Mouse (Mus musculus) yolk sac, embryonic 10.5 days (tissue): Measurements from ENCODE around the gene Tmprss7.
A peak's percentile ranks its signal among the peaks of the same experiment; 100 is the strongest.

Source experiments
- DNase-seq: peaks from one replicate; pipeline ENCODE4 v3.0.0-alpha.2; 2017; ENCODE audit warnings: low spot score

The Tmprss7 gene

DNA sequence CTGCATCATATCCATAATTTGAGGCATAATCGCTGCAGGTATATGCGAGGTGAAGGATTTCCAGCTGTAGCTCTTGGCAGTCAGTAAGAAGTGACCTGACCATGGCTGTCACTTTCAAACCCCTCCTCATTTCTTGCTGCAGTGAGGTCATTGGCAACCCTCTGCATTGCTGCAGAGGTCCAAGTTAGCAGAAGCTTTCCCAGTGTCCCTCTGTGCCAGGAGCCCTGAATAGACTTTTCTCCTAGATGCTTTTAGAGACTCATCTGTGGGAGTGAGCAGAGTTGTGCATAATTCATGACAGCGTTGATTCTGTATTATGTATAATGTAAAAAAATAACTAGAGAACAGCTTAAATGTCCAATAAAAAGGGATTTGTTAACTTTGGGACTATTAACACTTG lies 8.2 kb downstream of the Tmprss7 start:
- DNase-seq = no peak

DNA sequence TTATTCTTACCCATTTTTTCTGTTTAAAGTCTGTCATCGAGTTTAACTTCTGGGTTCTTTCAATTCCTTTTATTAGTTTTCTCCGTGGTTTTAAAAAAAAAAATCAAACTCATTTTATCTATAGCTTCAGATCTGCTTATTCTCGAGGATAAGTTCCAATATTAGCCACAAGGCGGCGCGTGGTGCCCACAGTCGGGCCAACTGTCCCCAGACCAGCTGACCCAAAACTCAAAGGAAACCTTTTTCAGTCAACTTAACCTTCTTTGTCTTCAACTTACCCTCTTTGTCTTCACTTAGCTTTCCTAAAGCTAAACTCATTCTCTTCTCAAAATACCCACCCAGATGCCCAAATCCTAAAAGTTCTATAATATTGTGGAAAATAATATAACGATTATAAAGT lies 8.6 kb downstream of the Tmprss7 start:
- peak; percentile 24 for DNase-seq

DNA sequence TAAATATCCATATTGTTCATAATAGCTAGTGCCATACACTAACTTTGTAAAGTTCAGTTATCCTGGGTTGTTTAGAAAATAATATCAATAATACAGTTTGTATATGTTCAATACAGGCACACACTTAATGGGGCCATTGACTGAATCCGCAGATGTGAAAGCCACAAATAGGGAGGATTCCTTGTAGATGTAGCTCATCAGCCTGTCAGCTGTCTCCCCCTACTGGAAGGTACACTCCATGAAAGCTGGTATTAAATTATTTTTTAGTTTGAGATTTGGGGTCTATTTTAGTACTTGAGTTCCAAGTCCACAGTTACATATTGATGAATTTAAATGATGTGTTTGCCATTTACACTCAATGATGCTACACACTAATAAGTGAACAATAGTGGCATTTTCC lies 17.0 kb downstream of the Tmprss7 start:
- DNase-seq = no peak

DNA sequence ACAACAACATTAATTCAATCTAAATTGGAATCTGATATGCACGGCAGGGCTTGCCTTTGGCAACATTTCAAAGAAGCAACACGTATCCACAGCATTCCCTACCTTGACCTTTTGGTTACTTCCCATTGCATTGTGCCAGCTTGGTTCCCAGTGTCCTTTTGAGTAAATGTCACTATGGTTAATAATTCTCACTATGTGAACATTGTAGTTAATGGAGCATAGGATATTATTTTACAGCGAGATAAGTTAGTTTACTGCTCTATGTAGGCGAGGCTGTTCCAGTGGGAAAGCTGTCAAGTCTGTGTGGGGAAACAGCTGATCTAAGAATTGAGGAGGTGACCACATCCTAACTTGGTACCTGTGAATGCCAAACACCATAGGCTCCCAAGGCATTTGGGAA lies 23.5 kb downstream of the Tmprss7 start:
- DNase-seq = no peak

- DNase-seq = no peak
These were observed 25.3 kb downstream of the Tmprss7 start for GRCm38 (mm10) chr16:45668178-45668577.

DNA sequence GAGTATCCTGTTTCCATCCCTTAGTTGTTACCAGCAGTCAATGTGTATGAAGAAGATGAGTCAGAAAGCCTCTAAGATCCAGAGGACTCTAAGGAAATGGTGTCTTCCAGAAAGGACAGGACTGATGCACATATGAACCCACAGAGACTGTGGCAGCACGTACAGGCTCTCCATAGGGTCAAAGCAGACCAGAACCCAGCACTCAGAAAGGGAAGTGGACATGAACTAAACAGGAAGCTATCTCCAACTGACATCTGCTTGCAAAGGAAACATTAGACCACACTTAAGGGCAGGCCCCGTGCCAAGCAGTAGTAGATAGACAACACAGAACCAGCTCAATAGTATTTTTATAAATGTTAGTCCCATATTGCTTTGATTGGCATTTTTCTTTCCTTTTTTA lies 27.3 kb downstream of the Tmprss7 start:
- no peak for DNase-seq

- no peak for DNase-seq
These were observed 31.1 kb downstream of the Tmprss7 start for GRCm38 (mm10) chr16:45662381-45662780.

DNA sequence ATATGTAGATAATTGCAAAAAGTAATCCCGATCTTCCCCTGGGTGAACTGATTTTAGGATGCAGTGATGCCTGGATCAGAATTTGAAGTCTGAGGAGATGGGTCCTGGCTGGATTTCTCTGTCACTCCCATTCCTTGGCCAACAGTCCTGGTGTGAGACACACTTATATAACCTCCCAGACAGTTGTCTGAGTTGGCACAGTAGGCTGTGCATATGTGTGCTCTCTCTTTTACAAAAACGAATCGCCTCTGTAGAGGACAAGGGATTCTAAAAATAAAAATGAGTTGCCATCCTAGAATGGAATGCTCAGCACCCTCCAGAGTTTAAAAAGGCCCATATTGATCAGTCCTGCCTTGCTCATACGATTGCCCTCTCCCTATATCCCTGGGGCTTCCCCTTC lies 33.9 kb downstream of the Tmprss7 start:
- DNase-seq = no peak

- DNase-seq = no peak
These were observed 35.2 kb downstream of the Tmprss7 start for GRCm38 (mm10) chr16:45658248-45658647.

DNA sequence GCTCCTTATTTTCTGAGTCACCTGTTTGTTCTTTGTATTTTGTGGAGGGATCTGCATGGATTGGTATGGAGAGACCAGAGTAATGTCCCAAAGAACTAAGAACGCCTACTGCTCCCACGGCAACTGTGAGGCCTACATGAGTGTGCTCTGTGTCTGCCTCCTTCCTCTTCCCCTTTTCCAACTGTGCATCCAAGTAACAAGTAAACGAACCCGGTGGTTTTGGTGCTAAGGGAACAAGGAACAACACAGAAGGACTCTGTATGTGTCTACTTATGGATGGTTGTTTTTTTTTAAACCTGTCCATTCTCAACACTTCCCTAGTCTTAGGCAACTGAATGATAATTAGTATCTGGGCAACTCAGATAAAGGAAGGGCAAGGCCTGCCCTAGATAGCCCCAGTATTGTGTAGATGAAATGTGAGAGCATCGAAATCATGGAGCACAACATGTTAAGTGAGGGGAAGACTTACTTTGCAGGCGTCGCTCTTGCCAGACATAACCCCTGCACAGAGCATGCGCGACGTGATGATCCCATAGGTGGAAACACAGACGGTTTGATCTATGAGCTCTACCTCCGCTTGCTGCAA lies 35.8 kb downstream of the Tmprss7 start:
- no peak for DNase-seq

DNA sequence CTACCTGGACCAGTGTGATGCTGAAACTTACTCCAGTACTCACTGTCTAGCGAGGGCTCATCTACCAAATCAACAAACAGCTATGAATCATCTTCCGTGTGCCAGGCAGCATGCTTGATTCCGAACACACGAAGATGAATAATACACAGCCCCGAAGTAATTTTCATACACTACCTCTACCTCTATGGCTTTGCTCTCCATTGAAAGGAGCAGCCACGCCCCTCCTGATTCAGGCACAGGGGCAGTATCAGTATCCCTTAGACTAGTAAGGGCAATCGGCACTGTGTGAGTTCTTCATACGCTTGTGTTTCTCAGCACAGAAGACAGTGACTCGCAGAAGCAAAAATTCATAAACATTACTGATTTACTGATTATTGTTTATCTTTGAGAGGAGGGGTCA lies 39.0 kb downstream of the Tmprss7 start:
- DNase-seq = no peak

DNA sequence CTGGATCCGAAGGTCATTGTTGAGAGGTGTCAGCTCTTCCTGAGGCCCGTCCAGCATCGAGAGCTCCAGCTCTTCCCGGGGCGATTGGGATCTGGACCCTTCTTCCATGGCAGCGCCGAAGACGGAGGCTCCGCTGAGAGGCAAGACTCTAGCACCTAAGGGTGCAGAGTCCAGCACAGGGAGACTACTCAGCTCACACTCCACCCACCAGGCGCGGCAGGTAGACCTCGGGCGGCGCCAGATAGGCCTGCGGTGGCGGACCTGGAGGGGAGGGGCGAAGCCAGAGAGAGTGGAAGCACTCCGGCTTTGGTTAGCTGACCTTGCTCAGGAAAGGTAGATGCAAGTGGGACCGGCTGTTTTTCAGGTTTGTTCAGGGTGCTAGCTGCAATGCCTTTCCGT lies 39.5 kb downstream of the Tmprss7 start, which contains the start of gene BC016579:
Gene BC016579, minus strand, starts transcription at position 135 of the 399 bp plus-strand sequence.
- peak; percentile 83 for DNase-seq

DNA sequence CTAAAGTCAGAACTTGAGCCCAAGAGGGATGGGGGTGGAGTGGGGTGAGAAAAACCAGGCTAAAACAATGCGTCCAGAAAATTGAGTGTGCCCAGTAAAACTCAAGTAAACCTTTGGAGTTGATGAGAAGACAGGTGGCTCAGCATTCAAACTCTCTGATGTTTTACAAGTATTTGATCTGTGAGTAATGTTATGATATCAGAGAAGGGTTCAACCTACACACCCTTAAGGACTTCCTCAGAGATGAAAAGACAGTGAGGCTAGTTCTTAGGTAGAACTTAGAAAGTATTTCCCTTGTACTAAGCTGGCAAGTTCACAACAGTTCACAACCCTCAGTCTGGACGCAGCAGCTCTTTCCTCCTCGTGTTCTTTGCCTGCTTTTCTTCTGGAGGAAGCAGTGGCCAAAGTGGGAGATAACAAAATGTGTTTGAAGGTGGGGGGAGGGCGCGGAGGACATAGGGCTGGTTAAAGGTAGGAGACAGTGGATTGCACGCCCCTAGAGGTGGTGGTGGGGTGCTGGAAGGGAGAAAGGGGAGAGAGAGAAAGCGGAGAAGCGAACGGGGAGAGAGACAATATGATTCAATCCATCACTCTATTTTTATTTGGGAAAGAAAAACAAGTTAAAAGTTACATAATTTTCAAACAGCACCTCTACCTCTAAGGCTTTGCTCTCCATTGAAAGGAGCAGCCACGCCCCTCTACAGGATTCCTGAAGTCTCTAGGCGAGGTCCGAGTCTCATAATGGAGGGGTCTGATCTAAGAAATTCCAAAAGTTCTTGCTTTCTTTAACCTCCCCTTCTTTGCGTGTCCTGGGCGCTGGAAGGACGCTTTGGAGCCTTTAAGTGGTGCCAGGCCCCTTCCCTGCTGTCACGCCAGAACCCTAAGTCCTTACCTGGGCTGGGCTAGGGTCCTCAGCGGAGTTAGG lies 40.2 kb downstream of the Tmprss7 start:
- peak; percentile 44 for DNase-seq

DNA sequence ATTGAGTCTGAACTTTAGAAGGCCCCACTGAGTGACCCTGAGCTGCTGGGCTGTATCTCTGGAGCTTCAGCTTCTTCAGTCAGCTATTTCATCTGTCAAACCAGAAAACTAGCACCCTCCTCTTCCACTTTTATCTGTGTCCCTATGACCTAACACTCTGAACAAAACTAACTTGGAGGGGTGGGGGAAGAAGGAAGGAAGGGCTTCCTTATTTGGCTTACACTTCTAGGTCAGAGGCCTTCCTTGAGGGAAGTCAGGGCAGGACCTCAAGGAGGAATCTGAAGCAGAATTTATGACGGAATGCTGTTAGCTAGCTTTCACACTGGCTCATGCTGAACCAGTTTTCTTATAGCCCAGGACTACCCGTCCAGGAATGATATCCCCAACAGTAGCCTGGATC lies 42.0 kb downstream of the Tmprss7 start:
- DNase-seq = peak; percentile 5

DNA sequence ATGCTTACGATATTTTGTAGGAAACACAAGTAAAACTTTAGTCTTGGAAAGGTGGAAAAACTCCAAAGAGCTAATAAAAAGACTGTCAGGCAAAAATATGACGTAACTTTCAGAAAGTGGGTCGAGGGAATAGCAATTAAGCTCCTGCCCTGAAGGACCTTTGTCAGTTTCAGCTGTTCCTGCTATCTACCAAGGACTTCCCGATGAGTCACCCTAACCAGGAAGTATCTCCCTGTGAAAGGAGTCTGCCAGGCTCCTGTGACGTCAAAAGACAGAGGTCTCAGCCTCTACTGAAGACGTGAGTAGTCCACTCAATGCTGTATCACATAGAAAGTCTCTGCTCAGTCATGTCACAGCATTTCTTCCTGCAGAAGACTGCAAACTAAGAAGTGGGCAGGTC lies 49.1 kb downstream of the Tmprss7 start:
- peak; percentile 10 for DNase-seq

GRCm38 (mm10) chr16:45643944-45644343 lies 49.5 kb downstream of the Tmprss7 start:
- no peak for DNase-seq

- DNase-seq = no peak
These were observed 52.2 kb downstream of the Tmprss7 start for GRCm38 (mm10) chr16:45641301-45641700.

GRCm38 (mm10) chr16:45640070-45640762 lies 53.2 kb downstream of the Tmprss7 start:
- no peak for DNase-seq

GRCm38 (mm10) chr16:45635826-45636225 lies 57.6 kb downstream of the Tmprss7 start:
- DNase-seq = no peak

- DNase-seq = no peak
These were observed 61.0 kb downstream of the Tmprss7 start for GRCm38 (mm10) chr16:45632420-45632819.

- DNase-seq = peak; percentile 21
These were observed 63.0 kb downstream of the Tmprss7 start for GRCm38 (mm10) chr16:45630347-45630960.

DNA sequence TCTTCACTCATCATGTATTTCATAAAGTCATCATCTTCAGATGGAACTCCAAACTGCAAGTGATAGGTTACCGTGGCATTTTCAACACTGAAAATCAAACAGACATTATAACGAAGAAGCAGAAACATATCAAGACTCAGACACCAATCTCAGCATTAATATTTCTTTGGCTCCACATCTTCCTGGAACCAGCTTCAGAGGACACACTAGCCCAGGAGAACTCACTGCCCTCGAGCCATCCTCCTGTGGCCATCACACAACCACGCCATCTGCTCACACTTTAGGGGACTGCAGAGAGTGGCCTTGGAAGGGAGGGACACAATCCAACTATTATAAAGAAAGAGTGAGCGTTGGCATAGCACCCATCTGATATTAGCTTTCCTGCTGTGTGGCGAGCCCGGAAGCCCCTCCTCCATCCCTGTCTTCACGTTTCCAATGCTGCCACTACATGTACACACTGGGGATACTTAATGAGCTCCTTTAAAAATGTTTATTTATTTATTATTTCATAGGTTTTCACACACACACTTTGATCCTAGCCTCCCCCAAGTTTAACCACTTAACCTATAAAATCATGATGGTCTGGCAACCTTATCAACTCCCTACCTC lies 63.9 kb downstream of the Tmprss7 start:
- DNase-seq = no peak
